Mouse (Mus musculus): ENCODE measurements around the gene Bcr. TPM values are rescaled to one million over a fixed set of nuclear protein-coding genes. Genes with fewer than 3 reads are reported as not detected.

Bcr gene
- polyA plus RNA-seq, 1 experiment, result 9.1 TPM

GRCm38 (mm10) chr10:75065691-75066090, 5.3 kb downstream of the Bcr start:
- Histone ChIP-seq H3K4me1 (ENCODE audit: control insufficient read depth, insufficient read depth, insufficient read length, low read length) (peaks cover 25% of the 10 kb centered on the region), H3K27ac (replicated peaks; ENCODE audit: low read depth, low read length) (no peak overlapping the region), H3K4me3 (ENCODE audit: insufficient read depth, low read depth, low read length) (no peak overlapping the region)

DNA sequence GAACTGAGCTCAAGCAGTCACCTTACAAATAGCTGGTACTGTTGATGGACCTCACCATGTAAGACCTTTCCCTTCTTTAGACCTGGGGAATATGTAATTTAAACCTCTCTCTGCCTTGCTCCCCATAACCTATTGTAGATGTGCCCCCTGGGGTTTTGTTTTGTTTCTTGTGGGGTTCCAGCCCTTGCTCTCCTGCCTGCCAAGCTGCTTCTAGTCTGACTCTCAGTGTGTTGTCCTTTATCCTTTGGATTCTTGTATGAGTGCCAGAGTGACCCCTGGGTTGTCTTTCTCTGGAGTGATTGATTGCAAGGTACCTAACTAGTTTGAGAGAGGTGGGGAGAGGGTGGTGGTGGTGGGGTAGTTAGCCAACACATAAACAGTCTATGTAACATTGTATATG, 7.1 kb downstream of the Bcr start:
- no peak overlapping the region for H3K4me3 ChIP-seq (ENCODE audit: insufficient read depth, low read depth, low read length)
- peaks cover 17% of the 10 kb centered on the region for H3K4me1 ChIP-seq (ENCODE audit: control insufficient read depth, insufficient read depth, insufficient read length, low read length)

GRCm38 (mm10) chr10:75068086-75068485, 7.7 kb downstream of the Bcr start:
- Histone ChIP-seq H3K4me1 (ENCODE audit: control insufficient read depth, insufficient read depth, insufficient read length, low read length) (peaks cover 17% of the 10 kb centered on the region), H3K4me3 (ENCODE audit: insufficient read depth, low read depth, low read length) (no peak overlapping the region), H3K27ac (replicated peaks; ENCODE audit: low read depth, low read length) (no peak overlapping the region)

More for the DNA sequence above, 7.1 kb downstream of the Bcr start:
- no peak overlapping the region for H3K27ac ChIP-seq (replicated peaks; ENCODE audit: low read depth, low read length)

DNA sequence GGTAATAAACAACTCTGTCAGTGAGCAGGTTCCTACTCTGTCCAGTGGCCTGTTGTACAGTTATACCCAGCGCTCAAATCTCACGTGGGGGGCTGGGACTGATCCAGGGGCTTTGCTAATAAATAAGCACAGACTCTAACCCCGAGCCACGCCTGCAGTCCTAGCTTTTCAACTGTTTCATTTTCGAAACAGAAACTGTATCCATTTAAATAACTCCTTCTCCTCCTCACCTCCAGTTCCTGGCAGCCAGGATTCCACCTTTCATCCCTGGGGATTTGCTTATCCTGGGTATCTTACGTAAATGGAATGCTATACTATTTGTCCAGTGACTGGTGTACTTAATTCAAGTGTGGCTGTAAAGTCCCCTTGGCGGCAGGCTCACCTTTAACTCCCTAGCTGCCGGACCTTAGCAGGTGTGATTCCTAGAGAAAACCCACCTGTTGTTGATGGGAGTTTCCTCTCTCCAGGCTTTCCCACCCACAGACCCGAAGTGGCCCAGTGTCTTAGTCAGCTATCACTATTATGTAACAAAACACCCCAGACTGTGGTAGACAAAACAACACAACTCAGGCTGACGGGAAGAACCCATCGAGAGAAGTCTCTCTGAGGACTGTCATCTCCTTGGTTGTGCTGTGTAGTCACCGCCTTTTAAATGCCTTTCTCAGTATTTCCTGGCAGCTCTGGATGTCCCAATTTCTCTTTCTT, 8.4 kb downstream of the Bcr start:
- no peak overlapping the region for H3K27ac ChIP-seq (replicated peaks; ENCODE audit: low read depth, low read length)
- no peak overlapping the region for H3K4me3 ChIP-seq (ENCODE audit: insufficient read depth, low read depth, low read length)
- H3K4me1 ChIP-seq (ENCODE audit: control insufficient read depth, insufficient read depth, insufficient read length, low read length), result peaks cover 10% of the 10 kb centered on the region

- Histone ChIP-seq H3K4me1 (ENCODE audit: control insufficient read depth, insufficient read depth, insufficient read length, low read length) (peaks cover 8% of the 10 kb centered on the region), H3K4me3 (ENCODE audit: insufficient read depth, low read depth, low read length) (no peak overlapping the region), H3K27ac (replicated peaks; ENCODE audit: low read depth, low read length) (no peak overlapping the region)
Measured at GRCm38 (mm10) chr10:75070281-75070976, 10.0 kb downstream of the Bcr start.

DNA sequence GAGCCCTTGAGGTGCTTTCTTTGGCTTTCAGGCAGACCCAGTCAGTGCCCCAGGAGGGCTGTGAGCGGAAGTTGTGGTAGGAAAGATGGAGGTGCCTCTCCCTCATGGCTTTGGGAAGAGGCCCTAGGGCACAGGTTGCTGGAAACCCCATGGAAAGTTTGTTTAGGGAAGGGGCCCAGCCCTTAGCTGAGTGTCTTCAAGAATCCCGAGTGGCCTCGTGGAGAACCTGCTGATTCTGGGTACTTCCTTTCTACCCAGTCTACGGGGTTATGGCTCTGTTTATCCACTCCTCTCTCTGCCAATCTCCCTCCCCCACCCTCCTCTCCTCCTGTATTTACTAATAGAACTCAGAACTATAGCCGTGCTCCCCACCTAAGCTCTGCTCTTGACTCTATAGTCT, 15.3 kb downstream of the Bcr start:
- Histone ChIP-seq H3K4me1 (ENCODE audit: control insufficient read depth, insufficient read depth, insufficient read length, low read length) (peaks cover 15% of the 10 kb centered on the region; the same call in 1 of the 2 replicates), H3K27ac (replicated peaks; ENCODE audit: low read depth, low read length) (no peak overlapping the region), H3K4me3 (ENCODE audit: insufficient read depth, low read depth, low read length) (no peak overlapping the region)

- H3K27ac ChIP-seq (replicated peaks; ENCODE audit: low read depth, low read length), result no peak overlapping the region
- H3K4me3 ChIP-seq (ENCODE audit: insufficient read depth, low read depth, low read length), result no peak overlapping the region
- H3K4me1 ChIP-seq (ENCODE audit: control insufficient read depth, insufficient read depth, insufficient read length, low read length), result peaks cover 14% of the 10 kb centered on the region; the same call in 1 of the 2 replicates
Measured at GRCm38 (mm10) chr10:75078174-75079128, 18.1 kb downstream of the Bcr start.

GRCm38 (mm10) chr10:75085330-75085729, 24.9 kb downstream of the Bcr start:
- H3K4me1 ChIP-seq (ENCODE audit: control insufficient read depth, insufficient read depth, insufficient read length, low read length), result no peaks in the 10 kb centered on the region
- no peak overlapping the region for H3K4me3 ChIP-seq (ENCODE audit: insufficient read depth, low read depth, low read length)
- H3K27ac ChIP-seq (replicated peaks; ENCODE audit: low read depth, low read length), result no peak overlapping the region

- H3K27ac ChIP-seq (replicated peaks; ENCODE audit: low read depth, low read length), result no peak overlapping the region
- H3K4me3 ChIP-seq (ENCODE audit: insufficient read depth, low read depth, low read length), result no peak overlapping the region
- H3K4me1 ChIP-seq (ENCODE audit: control insufficient read depth, insufficient read depth, insufficient read length, low read length), result peaks cover 5% of the 10 kb centered on the region; the same call in 1 of the 2 replicates
Measured at GRCm38 (mm10) chr10:75088471-75088870, 28.1 kb downstream of the Bcr start.

DNA sequence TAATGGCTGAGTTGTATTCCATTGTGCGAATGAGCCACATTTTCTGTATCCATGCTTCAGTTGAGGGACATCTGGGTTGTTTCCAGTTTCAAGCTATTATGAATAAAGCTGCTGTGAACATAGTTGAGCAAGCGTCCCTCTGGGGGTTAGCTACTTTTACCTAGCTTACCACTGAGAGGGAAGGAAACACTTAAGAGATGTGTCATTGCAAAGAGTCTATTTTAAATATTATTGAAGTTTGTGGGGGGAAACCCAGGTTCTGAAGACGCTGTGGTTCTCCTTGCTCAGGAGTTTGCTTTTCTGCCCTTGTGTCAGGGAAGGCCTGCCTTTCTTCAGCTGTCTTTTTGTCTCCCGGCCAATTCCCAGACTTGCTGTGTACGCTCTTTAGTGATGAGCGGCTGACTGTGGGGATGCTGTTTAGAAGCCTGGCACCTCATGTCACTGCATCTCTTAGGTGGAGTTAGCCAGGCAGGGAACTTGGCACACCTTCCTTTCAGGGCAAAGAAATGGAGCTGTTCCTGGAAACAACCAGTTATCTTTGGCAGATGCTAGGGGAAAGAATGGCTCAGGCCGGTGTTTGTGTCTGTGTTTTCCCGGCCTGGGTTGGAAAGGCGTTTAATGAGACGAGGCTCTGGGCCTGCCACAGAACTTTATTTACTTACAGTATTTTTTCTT, 31.2 kb downstream of the Bcr start:
- Histone ChIP-seq H3K4me3 (ENCODE audit: insufficient read depth, low read depth, low read length) (no peak overlapping the region), H3K4me1 (ENCODE audit: control insufficient read depth, insufficient read depth, insufficient read length, low read length) (peaks cover 12% of the 10 kb centered on the region; the same call in 1 of the 2 replicates), H3K27ac (replicated peaks; ENCODE audit: low read depth, low read length) (no peak overlapping the region; the same call in 1 of the 2 replicates)

- H3K4me3 ChIP-seq (ENCODE audit: insufficient read depth, low read depth, low read length), result no peak overlapping the region
- no peak overlapping the region for H3K27ac ChIP-seq (replicated peaks; ENCODE audit: low read depth, low read length)
- peaks cover 22% of the 10 kb centered on the region for H3K4me1 ChIP-seq (ENCODE audit: control insufficient read depth, insufficient read depth, insufficient read length, low read length)
Measured at GRCm38 (mm10) chr10:75093252-75093987, 33.0 kb downstream of the Bcr start.

DNA sequence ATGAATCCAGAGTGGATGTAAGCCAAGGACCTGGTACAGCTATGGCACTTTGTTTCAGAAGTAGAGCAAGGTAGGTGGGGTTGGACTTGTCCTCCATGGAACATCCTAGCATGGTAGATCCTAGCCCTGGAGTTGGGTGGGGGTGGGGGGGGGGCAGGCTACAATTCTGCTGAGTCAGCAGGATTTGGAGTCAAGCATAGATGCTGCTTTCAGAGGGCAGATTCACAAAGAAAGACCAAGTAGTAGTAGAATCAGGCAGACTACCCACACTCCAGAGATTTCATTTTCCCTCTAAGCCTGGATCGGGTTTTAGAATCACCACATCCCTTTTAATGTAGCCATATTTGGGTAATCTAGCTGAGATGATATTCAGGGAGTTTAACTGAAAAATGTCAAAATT, 33.9 kb downstream of the Bcr start:
- Histone ChIP-seq H3K4me3 (ENCODE audit: insufficient read depth, low read depth, low read length) (no peak overlapping the region), H3K27ac (replicated peaks; ENCODE audit: low read depth, low read length) (no peak overlapping the region), H3K4me1 (ENCODE audit: control insufficient read depth, insufficient read depth, insufficient read length, low read length) (peaks cover 24% of the 10 kb centered on the region)

GRCm38 (mm10) chr10:75095216-75095615, 34.8 kb downstream of the Bcr start:
- H3K4me1 ChIP-seq (ENCODE audit: control insufficient read depth, insufficient read depth, insufficient read length, low read length), result peaks cover 27% of the 10 kb centered on the region
- no peak overlapping the region for H3K4me3 ChIP-seq (ENCODE audit: insufficient read depth, low read depth, low read length)
- no peak overlapping the region for H3K27ac ChIP-seq (replicated peaks; ENCODE audit: low read depth, low read length)

Measured in brown adipose tissue, adult 24 weeks (tissue).